Mouse (Mus musculus) subcutaneous adipose tissue, adult 2 months (tissue): ENCODE data around the gene Lrriq1. TPM values are rescaled to one million over a fixed set of nuclear protein-coding genes. Genes with fewer than 3 reads are reported as not detected.

ENCODE experiments used
- polyA plus RNA-seq: library from polyadenylated mRNA; depleted of rRNA; stranded (reverse); fragments of >200 nt; gene quantifications from 2 replicates; pipeline ENCODE4 v1.2.3, GENCODE M21; 2012; ENCODE audit warnings: low replicate concordance; rRNA removed

Gene Lrriq1
- polyA plus RNA-seq, result 0.09 TPM in 1 of 2 replicates, not detected in the other

DNA sequence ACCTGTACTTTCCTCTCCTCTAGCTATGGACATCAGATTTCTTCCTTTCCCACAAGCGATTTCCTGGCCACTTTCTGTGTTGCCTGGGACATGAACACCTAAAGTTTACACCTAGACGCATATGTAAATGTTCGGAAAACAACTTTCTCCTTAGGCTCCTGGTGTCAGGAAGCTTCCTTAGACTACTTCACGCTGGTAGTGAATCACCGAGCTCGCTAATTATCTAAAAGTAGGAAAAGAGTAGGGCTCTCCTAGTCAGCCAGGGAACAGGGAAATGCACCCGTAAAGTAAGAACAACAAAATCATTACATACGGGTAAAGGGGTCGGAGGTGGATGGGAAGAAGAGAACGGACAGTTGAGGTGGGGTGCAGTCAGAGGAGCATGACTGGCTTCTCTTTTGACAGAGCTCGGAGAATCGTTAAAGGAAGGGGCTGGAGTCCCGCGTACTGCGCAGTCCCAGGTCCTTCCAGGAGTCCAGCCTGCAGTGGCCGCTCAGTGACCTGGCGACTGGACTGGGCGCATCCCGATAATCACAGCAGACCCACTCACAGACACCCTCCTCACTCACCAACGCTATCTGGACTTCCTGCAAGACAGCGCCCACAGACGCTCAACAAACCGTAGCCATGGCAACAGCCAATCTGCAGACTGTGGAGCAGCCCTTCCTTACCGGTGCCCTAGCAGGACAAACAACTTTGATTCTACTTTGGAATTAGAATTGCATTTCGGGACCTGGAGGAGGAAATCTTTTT lies at the start of gene Lrriq1:
TSS of gene Lrriq1 (minus strand) at position 616 of the 753 bp plus-strand sequence.

DNA sequence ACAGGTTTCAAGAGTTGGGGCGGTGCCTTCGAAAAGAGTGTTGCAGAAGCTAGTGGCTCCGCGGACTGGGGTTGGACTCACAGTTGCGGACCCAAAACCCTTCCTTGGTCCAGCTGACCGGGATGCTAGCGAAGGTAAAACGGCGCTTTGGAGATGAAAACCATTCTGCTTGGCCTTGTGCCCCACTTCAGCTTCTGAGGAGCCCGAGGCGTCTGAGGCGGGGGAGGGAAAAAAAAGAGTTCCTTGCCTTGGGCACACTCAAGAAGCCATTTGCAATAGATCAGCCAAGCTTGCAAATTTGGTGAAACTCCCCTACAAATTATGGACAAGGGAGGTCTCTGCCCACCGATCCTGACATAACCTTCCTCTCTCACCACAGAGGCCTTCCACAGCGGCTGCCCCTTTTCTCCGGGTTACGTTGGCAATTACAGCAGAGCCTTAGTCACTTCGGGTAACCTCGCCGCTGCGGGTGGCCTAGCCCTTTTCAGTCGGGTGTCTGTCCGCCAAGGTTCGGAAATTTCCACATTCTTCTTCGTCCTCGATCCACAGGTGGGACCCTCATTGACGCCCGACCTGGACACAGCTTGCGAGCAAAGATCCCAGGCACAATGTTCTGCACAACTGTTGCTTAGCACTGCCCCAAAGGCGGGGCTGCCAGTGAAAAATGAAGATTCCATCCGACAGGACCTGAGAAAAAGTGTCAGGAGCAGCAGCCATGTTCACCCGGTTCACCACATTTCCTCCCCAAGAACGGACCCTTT lies 206.2 kb downstream of the Lrriq1 start, which contains the start of gene Alx1:
TSS of gene Alx1 (minus strand) at position 486 of the 761 bp plus-strand sequence.

Other genes starting within 250 kb of the Lrriq1 start
- 0.26 and 0.36 TPM in 2 replicates for gene Alx1, start 206.1 kb downstream of the Lrriq1 start, polyA plus RNA-seq
- gene Slc6a15, start 131.5 kb upstream of the Lrriq1 start, polyA plus RNA-seq, result 0.11 and 1.1 TPM in 2 replicates